13 mouse cellular contexts compared by ENCODE assay signal in genomic region chr11:50847047-50847446, GRCm38 (mm10). TPM values are rescaled to one million over a fixed set of nuclear protein-coding genes. Genes with fewer than 3 reads are reported as not detected.
DNase-seq lines count a peak whose midpoint lies in the region; ATAC-seq and TF ChIP-seq lines count a peak whose summit lies in the region.
"Had no signal": no experiment of that assay in that cellular context is flagged by ENCODE, and none has a peak within 500 bp of the region (broad histone marks: within the 10 kb centered on the region; RNA-seq: fewer than 3 reads in every experiment).

No protein-coding gene starts in this region.

- H3K4me1 ChIP-seq in kidney, postnatal 0 days (replicated peaks; ENCODE audit: insufficient read depth, low read length) = peaks cover 16% of the 10 kb centered on the region; the same call in 1 of the 2 replicates
- peaks cover 25% of the 10 kb centered on the region for H3K4me1 ChIP-seq in embryonic facial prominence, embryonic 10.5 days
- H3K4me1 ChIP-seq: liver, embryonic 15.5 days had no signal

- no peak for ATAC-seq in CD4-positive, CD25-positive, alpha-beta regulatory T cell, adult 4 months
- no peak for ATAC-seq in kidney, postnatal 0 days (replicated peaks; ENCODE audit: low FRiP score, low read depth)
- ATAC-seq: inflammation-experienced regulatory T-cells, adult 6 months had no signal

- no peak overlapping the region for H3K9ac ChIP-seq in kidney, postnatal 0 days (ENCODE audit: low read depth, low read length)
- H3K9ac ChIP-seq: liver, embryonic 15.5 days had no signal

- peak; percentile 63 for TF ChIP-seq CTCF in kidney, postnatal 0 days (IDR thresholded peaks at IDR 0.05; ENCODE audit: low read depth)

- no peaks in the 10 kb centered on the region for H3K36me3 ChIP-seq in kidney, postnatal 0 days (ENCODE audit: insufficient read depth, low read length)
- H3K36me3 ChIP-seq in embryonic facial prominence, embryonic 10.5 days (replicated peaks) = no peaks in the 10 kb centered on the region
- H3K36me3 ChIP-seq: liver, embryonic 15.5 days had no signal

- no peak overlapping the region for H3K4me3 ChIP-seq in kidney, postnatal 0 days (replicated peaks; ENCODE audit: low read depth, low read length)
- no peak overlapping the region for H3K4me3 ChIP-seq in embryonic facial prominence, embryonic 10.5 days
- H3K4me3 ChIP-seq: erythroblast, embryonic 14.5 days; liver, embryonic 15.5 days had no signal

- H3K27ac ChIP-seq in kidney, postnatal 0 days = no peak overlapping the region
- no peak overlapping the region for H3K27ac ChIP-seq in embryonic facial prominence, embryonic 10.5 days (replicated peaks)
- H3K27ac ChIP-seq: liver, embryonic 15.5 days had no signal

- H3K9me3 ChIP-seq in kidney, postnatal 0 days (replicated peaks; ENCODE audit: low read length) = no peaks in the 10 kb centered on the region
- H3K9me3 ChIP-seq in embryonic facial prominence, embryonic 10.5 days = 0 out of 2 replicates have a peak, but pooled peaks cover 5% of the 10 kb centered on the region
- H3K9me3 ChIP-seq: liver, embryonic 15.5 days had no signal

- H3K4me2 ChIP-seq in kidney, postnatal 0 days (ENCODE audit: low read length) = no peak overlapping the region
- H3K4me2 ChIP-seq: liver, embryonic 15.5 days had no signal

- peak; percentile 31 for DNase-seq in CD4-positive, CD25-positive, alpha-beta regulatory T cell, adult 2 months (ENCODE audit: low read depth, low spot score)
- peak; percentile 4 for DNase-seq in kidney, postnatal 0 days (ENCODE audit: low spot score)
- DNase-seq in kidney, adult 11 months = no peak
- DNase-seq in right cerebral cortex, postnatal 14 days = peak; percentile 34
- DNase-seq in right cerebral cortex, adult 18-20 months = no peak
- DNase-seq in thymus, postnatal 14 days = peak; percentile 47
- DNase-seq in embryonic facial prominence, embryonic 10.5 days (ENCODE audit: low spot score) = no peak
- DNase-seq: heart, adult 18-20 months; layer of hippocampus, adult 9-11 months had no signal

- peaks cover 25% of the 10 kb centered on the region for H3K27me3 ChIP-seq in kidney, postnatal 0 days (ENCODE audit: insufficient read depth, low read length)
- peaks cover 53% of the 10 kb centered on the region for H3K27me3 ChIP-seq in embryonic facial prominence, embryonic 10.5 days (replicated peaks; ENCODE audit: low read depth, poor library complexity, severe bottlenecking)

- WGBS in kidney, postnatal 0 days = 68% methylated on average over 5 of the region's 5 CpGs
- 77% methylated on average over 5 of the region's 5 CpGs for WGBS in embryonic facial prominence, embryonic 10.5 days

RNA-seq across cellular contexts. Expression of gene Grm6, which starts 3.4 kb away (rescaled TPM):
- polyA plus RNA-seq in CD4-positive, CD25-positive, alpha-beta regulatory T cell, adult 4 months (2017; shearing (Covaris generic)) = not detected
- not detected in 2 replicates for polyA plus RNA-seq in kidney, postnatal 0 days (2015; fragmentation: Nextera tagmentation; extraction: Ambion mirVana)
- polyA plus RNA-seq in embryonic facial prominence, embryonic 10.5 days (2016; fragmentation: Nextera tagmentation; extraction: Ambion mirVana) = 0.06 TPM in 1 of 2 replicates, not detected in the other
- polyA plus RNA-seq: erythroblast, embryonic 14.5 days; inflammation-experienced regulatory T-cells, adult 6 months had no signal

RNA-seq across cellular contexts. Expression of gene Zfp879, which starts 5.7 kb away (rescaled TPM):
- not detected for polyA plus RNA-seq in CD4-positive, CD25-positive, alpha-beta regulatory T cell, adult 4 months (2017; shearing (Covaris generic))
- 0.70 and 0.82 TPM in 2 replicates for polyA plus RNA-seq in kidney, postnatal 0 days (2015; fragmentation: Nextera tagmentation; extraction: Ambion mirVana)
- polyA plus RNA-seq in embryonic facial prominence, embryonic 10.5 days (2016; fragmentation: Nextera tagmentation; extraction: Ambion mirVana) = 0.70 and 0.96 TPM in 2 replicates
- polyA plus RNA-seq: erythroblast, embryonic 14.5 days; inflammation-experienced regulatory T-cells, adult 6 months had no signal

RNA-seq across cellular contexts. Expression of gene Zfp354c, which starts 19.5 kb away (rescaled TPM):
- 1 to 10 TPM; 1.3 to 2.0 TPM for polyA plus RNA-seq in CD4-positive, CD25-positive, alpha-beta regulatory T cell, adult 4 months (2017; shearing (Covaris generic))
- polyA plus RNA-seq in kidney, postnatal 0 days (2015; fragmentation: Nextera tagmentation; extraction: Ambion mirVana) = 12.8 and 13.1 TPM in 2 replicates
- polyA plus RNA-seq in embryonic facial prominence, embryonic 10.5 days (2016; fragmentation: Nextera tagmentation; extraction: Ambion mirVana) = 33.3 and 34.1 TPM in 2 replicates
- polyA plus RNA-seq: erythroblast, embryonic 14.5 days had no signal

RNA-seq across cellular contexts. Expression of gene Zfp454, which starts 40.4 kb away (rescaled TPM):
- not detected for polyA plus RNA-seq in CD4-positive, CD25-positive, alpha-beta regulatory T cell, adult 4 months (2017; shearing (Covaris generic))
- polyA plus RNA-seq in kidney, postnatal 0 days (2015; fragmentation: Nextera tagmentation; extraction: Ambion mirVana) = 5.8 and 7.4 TPM in 2 replicates
- polyA plus RNA-seq in embryonic facial prominence, embryonic 10.5 days (2016; fragmentation: Nextera tagmentation; extraction: Ambion mirVana) = 13.9 and 16.2 TPM in 2 replicates
- polyA plus RNA-seq: erythroblast, embryonic 14.5 days; inflammation-experienced regulatory T-cells, adult 6 months had no signal

Comparison
In these comparisons a context has a peak if more than half of its experiments do, and no peak if none do; other contexts are left out.
1. DNase-seq: peak in CD4-positive, CD25-positive, alpha-beta regulatory T cell, adult 2 months (single experiment), kidney, postnatal 0 days (single experiment), right cerebral cortex, postnatal 14 days (single experiment) and thymus, postnatal 14 days (single experiment); none in kidney, adult 11 months (single experiment), right cerebral cortex, adult 18-20 months (single experiment) and embryonic facial prominence, embryonic 10.5 days (single experiment).